In genomic region chr1:82168949-82169348, GRCm38 (mm10) we compare ENCODE assay signal across 14 mouse cellular contexts.
"Had no signal": no experiment of that assay in that cellular context is flagged by ENCODE, and none has a peak within 500 bp of the region (broad histone marks: within the 10 kb centered on the region; RNA-seq: fewer than 3 reads in every experiment).

No protein-coding gene starts in this region.

- H3K4me2 ChIP-seq: lung, embryonic 14.5 days; midbrain, embryonic 11.5 days; midbrain, embryonic 13.5 days; midbrain, embryonic 15.5 days; neural tube, embryonic 12.5 days had no signal

- ATAC-seq: midbrain, embryonic 13.5 days; midbrain, embryonic 15.5 days had no signal

- H3K27ac ChIP-seq: macrophage; midbrain, embryonic 13.5 days; midbrain, embryonic 15.5 days; neural tube, embryonic 12.5 days had no signal

- H3K36me3 ChIP-seq: midbrain, embryonic 13.5 days; midbrain, embryonic 15.5 days; neural tube, embryonic 12.5 days had no signal

- DNase-seq: lung, adult 18-20 months; lung, embryonic 14.5 days; lung, postnatal 14 days; lung, postnatal 36 days; right cerebral cortex, postnatal 14 days; thymus, adult 18-20 months; thymus, postnatal 14 days; thymus, postnatal 36 days had no signal

- H3K4me3 ChIP-seq: megakaryocyte, embryonic 14.5 days; midbrain, embryonic 13.5 days; midbrain, embryonic 15.5 days; neural tube, embryonic 12.5 days had no signal

- H3K9ac ChIP-seq: lung, embryonic 14.5 days; midbrain, embryonic 13.5 days; midbrain, embryonic 15.5 days; neural tube, embryonic 12.5 days had no signal

- H3K9me3 ChIP-seq: midbrain, embryonic 13.5 days; midbrain, embryonic 15.5 days; neural tube, embryonic 12.5 days had no signal

- H3K27me3 ChIP-seq: megakaryocyte, embryonic 14.5 days; midbrain, embryonic 13.5 days; midbrain, embryonic 15.5 days; neural tube, embryonic 12.5 days had no signal

- H3K4me1 ChIP-seq: megakaryocyte, embryonic 14.5 days; midbrain, embryonic 13.5 days; midbrain, embryonic 15.5 days; neural tube, embryonic 12.5 days had no signal
